Mouse (Mus musculus): ENCODE results near the gene Faah. TPM values are rescaled to one million over a fixed set of nuclear protein-coding genes. Genes with fewer than 3 reads are reported as not detected.
A peak's percentile ranks its signal among the peaks of the same experiment; 100 is the strongest.

Gene Faah
- total and polyA plus RNA-seq, 3 experiments, result 3.4 to 15.1 (median 13.3) TPM

DNA sequence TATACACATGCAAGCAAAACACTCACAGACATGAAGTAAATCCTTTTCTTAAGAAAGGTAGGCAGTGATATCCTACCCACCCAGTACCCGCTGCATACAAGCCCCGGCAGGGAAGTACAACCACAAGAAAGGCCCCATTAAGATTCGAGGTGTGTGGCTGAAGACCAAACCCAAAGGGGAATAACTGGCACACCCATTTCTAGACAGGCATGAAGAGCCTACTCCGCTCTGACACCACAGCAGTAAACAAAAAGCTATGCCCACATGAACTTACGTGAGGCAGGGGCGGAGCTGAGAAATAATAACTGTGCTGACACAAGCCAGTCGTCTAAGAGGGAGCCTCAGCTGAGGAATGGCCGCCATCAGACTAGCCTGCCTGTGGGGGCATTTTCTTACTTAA, 7.5 kb downstream of the Faah start:
- Histone ChIP-seq H3K9me3 (replicated peaks; ENCODE audit: low read length) (no peaks in the 10 kb centered on the region), H3K4me3 (replicated peaks in 1 of 3; ENCODE audit: low read depth in 2 of 3, low read length in 2 of 3, poor library complexity in 1 of 3) (no peak overlapping the region), H3K9ac (ENCODE audit: insufficient read depth, low read depth) (no peak overlapping the region), H3K36me3 (replicated peaks in 1 of 2; ENCODE audit: control insufficient read depth in 1 of 2, insufficient read depth in 1 of 2, low read length in 1 of 2) (peaks cover 3 to 26% of the 10 kb centered on the region in 2 experiments), H3K27me3 (replicated peaks) (no peaks in the 10 kb centered on the region), H3K27ac (ENCODE audit: insufficient read depth, low read depth) (no peak overlapping the region), H3K4me1 (ENCODE audit: control insufficient read depth in 1 of 2, insufficient read depth in 2 of 2) (peaks cover 16 to 71% of the 10 kb centered on the region in 2 experiments), H3K79me2 (replicated peaks; ENCODE audit: control insufficient read depth, extremely low read depth, insufficient read depth, poor library complexity, severe bottlenecking) (peaks cover 5% of the 10 kb centered on the region; the same call in 1 of the 2 replicates), H3K4me2 (ENCODE audit: insufficient read depth, low read depth, poor library complexity, severe bottlenecking) (no peak overlapping the region)
- in situ Hi-C loops (cut with MboI; ENCODE audit: low pct_ligation_motif_present, low pct_unique_long_range_greater_than_20kb, low sequenced_read_pairs), result no loop called here
- TF ChIP-seq TCF12 (IDR thresholded peaks at IDR 0.05; ENCODE audit: low read depth, low read length) (no peak), USF1 (IDR thresholded peaks at IDR 0.05; ENCODE audit: low read depth, low read length) (no peak), CTCF (conservative IDR thresholded peaks at IDR 0.05 in 1 of 2, IDR thresholded peaks at IDR 0.05 in 1 of 2; ENCODE audit: low read depth in 2 of 2, low read length in 2 of 2) (no peak), POLR2A (IDR thresholded peaks at IDR 0.05; ENCODE audit: low read depth, low read length) (no peak), RAD21 (IDR thresholded peaks at IDR 0.05; ENCODE audit: low read depth, low read length) (no peak)
- peak; percentile 11 for DNase-seq (ENCODE audit: extremely low read depth)
- dilution Hi-C loops (cut with MboI; ENCODE audit: extremely low pct_ligation_motif_present, extremely low pct_unique_long_range_greater_than_20kb, low sequenced_read_pairs), result no loop called here

DNA sequence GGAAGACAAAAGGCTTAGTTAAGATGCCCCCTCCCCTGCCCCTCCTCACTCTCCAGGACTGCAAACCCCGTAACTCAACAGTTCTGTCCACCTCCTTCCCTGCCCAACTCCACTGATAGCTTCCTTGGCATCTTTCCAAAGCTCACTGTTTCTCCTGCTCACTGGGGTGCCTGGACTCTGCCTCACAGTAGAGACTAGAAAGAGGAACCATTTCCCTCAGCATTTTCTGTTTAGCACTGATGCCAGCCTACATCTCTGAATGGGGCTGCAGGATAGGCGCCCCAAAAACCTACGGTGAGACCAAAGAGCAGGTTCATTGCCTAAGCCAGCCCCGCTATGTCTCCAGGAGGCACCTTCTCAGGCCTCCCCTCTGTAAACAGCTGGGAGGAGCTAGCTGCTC, 16.5 kb downstream of the Faah start:
- no peak overlapping the region for H3K4me2 ChIP-seq (ENCODE audit: insufficient read depth, low read depth, poor library complexity, severe bottlenecking)
- in situ Hi-C loops (cut with MboI; ENCODE audit: low pct_ligation_motif_present, low pct_unique_long_range_greater_than_20kb, low sequenced_read_pairs), result no loop called here

DNA sequence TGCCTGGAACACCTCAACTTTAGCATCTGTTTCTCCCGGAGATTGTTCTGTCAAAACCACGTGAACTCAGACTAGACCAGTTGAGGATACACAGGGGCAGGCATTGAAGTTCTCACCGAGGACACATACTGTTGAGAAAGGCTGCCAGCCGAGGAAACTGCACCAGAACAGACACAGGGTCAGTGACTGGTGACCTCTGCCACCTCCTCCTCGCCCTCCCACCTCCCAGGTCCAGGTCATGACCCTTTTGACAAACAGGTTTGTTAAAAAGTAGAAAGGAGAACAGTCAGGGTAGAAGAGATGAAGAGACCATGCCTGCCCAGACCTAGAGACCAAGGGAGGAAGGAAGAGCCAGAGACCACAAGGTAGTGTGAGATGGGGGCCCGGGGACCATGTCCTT, 17.1 kb downstream of the Faah start:
- Histone ChIP-seq H3K27ac (ENCODE audit: insufficient read depth, low read depth) (no peak overlapping the region), H3K9me3 (replicated peaks; ENCODE audit: low read length) (no peaks in the 10 kb centered on the region), H3K36me3 (replicated peaks in 1 of 2; ENCODE audit: control insufficient read depth in 1 of 2, insufficient read depth in 1 of 2, low read length in 1 of 2) (peaks cover 59 to 93% of the 10 kb centered on the region in 2 experiments), H3K4me2 (ENCODE audit: insufficient read depth, low read depth, poor library complexity, severe bottlenecking) (no peak overlapping the region), H3K4me1 (ENCODE audit: control insufficient read depth in 1 of 2, insufficient read depth in 2 of 2) (peaks cover 0 to 8% of the 10 kb centered on the region in 2 experiments; a peak in 2 of 4 replicates), H3K27me3 (replicated peaks) (no peaks in the 10 kb centered on the region), H3K79me2 (replicated peaks; ENCODE audit: control insufficient read depth, extremely low read depth, insufficient read depth, poor library complexity, severe bottlenecking) (no peaks in the 10 kb centered on the region), H3K9ac (ENCODE audit: insufficient read depth, low read depth) (no peak overlapping the region), H3K4me3 (replicated peaks in 1 of 3; ENCODE audit: low read depth in 2 of 3, low read length in 2 of 3, poor library complexity in 1 of 3) (no peak overlapping the region)
- dilution Hi-C loops (cut with MboI; ENCODE audit: extremely low pct_ligation_motif_present, extremely low pct_unique_long_range_greater_than_20kb, low sequenced_read_pairs), result no loop called here
- TF ChIP-seq JUND (conservative IDR thresholded peaks at IDR 0.05; ENCODE audit: low read depth, low read length), result no peak
- TF ChIP-seq MAX (IDR thresholded peaks at IDR 0.05; ENCODE audit: low read length), result no peak
- TF ChIP-seq CHD2 (IDR thresholded peaks at IDR 0.05; ENCODE audit: low read length), result no peak
- TF ChIP-seq USF1 (IDR thresholded peaks at IDR 0.05; ENCODE audit: low read depth, low read length), result no peak
- no peak for TF ChIP-seq USF2 (conservative IDR thresholded peaks at IDR 0.05; ENCODE audit: low read depth, low read length)
- no peak for TF ChIP-seq TBP (conservative IDR thresholded peaks at IDR 0.05; ENCODE audit: low read depth, low read length)
- no peak for TF ChIP-seq TCF12 (IDR thresholded peaks at IDR 0.05; ENCODE audit: low read depth, low read length)
- TF ChIP-seq EP300 (IDR thresholded peaks at IDR 0.05; ENCODE audit: low read length), result no peak
- no peak for TF ChIP-seq BHLHE40 (IDR thresholded peaks at IDR 0.05; ENCODE audit: low read depth, low read length)
- TF ChIP-seq ZKSCAN1 (IDR thresholded peaks at IDR 0.05; ENCODE audit: borderline replicate concordance, low read depth, low read length), result no peak
- no peak for TF ChIP-seq MEF2A (IDR thresholded peaks at IDR 0.05; ENCODE audit: borderline replicate concordance, low read depth, low read length)
- no peak for TF ChIP-seq MYC (IDR thresholded peaks at IDR 0.05; ENCODE audit: low read depth, low read length)
- TF ChIP-seq KAT2A (IDR thresholded peaks at IDR 0.05; ENCODE audit: insufficient replicate concordance, low read length), result no peak
- no peak for TF ChIP-seq SMC3 (IDR thresholded peaks at IDR 0.05; ENCODE audit: low read depth, low read length)
- in situ Hi-C loops (cut with MboI; ENCODE audit: low pct_ligation_motif_present, low pct_unique_long_range_greater_than_20kb, low sequenced_read_pairs), result no loop called here
- DNase-seq (ENCODE audit: extremely low read depth), result no peak

More for the DNA sequence above, 16.5 kb downstream of the Faah start:
- Histone ChIP-seq H3K36me3 (replicated peaks in 1 of 2; ENCODE audit: control insufficient read depth in 1 of 2, insufficient read depth in 1 of 2, low read length in 1 of 2) (peaks cover 59 to 95% of the 10 kb centered on the region in 2 experiments), H3K9me3 (replicated peaks; ENCODE audit: low read length) (no peaks in the 10 kb centered on the region), H3K27me3 (replicated peaks) (no peaks in the 10 kb centered on the region), H3K9ac (ENCODE audit: insufficient read depth, low read depth) (no peak overlapping the region), H3K27ac (ENCODE audit: insufficient read depth, low read depth) (no peak overlapping the region), H3K4me1 (ENCODE audit: control insufficient read depth in 1 of 2, insufficient read depth in 2 of 2) (peaks cover 0 to 11% of the 10 kb centered on the region in 2 experiments; a peak in 2 of 4 replicates), H3K4me3 (replicated peaks in 1 of 3; ENCODE audit: low read depth in 2 of 3, low read length in 2 of 3, poor library complexity in 1 of 3) (no peak overlapping the region), H3K79me2 (replicated peaks; ENCODE audit: control insufficient read depth, extremely low read depth, insufficient read depth, poor library complexity, severe bottlenecking) (no peaks in the 10 kb centered on the region)
- dilution Hi-C loops (cut with MboI; ENCODE audit: extremely low pct_ligation_motif_present, extremely low pct_unique_long_range_greater_than_20kb, low sequenced_read_pairs), result no loop called here
- no peak for DNase-seq (ENCODE audit: extremely low read depth)
- TF ChIP-seq POLR2A (IDR thresholded peaks at IDR 0.05; ENCODE audit: low read depth, low read length) (no peak), POLR2AphosphoS2 (IDR thresholded peaks at IDR 0.05; ENCODE audit: low read depth, low read length) (no peak), CTCF (conservative IDR thresholded peaks at IDR 0.05 in 1 of 2, IDR thresholded peaks at IDR 0.05 in 1 of 2; ENCODE audit: low read depth in 2 of 2, low read length in 2 of 2) (no peak), RAD21 (IDR thresholded peaks at IDR 0.05; ENCODE audit: low read depth, low read length) (no peak), JUND (conservative IDR thresholded peaks at IDR 0.05; ENCODE audit: low read depth, low read length) (no peak), BHLHE40 (IDR thresholded peaks at IDR 0.05; ENCODE audit: low read depth, low read length) (no peak), MXI1 (IDR thresholded peaks at IDR 0.05; ENCODE audit: low read depth, low read length) (no peak), MAX (IDR thresholded peaks at IDR 0.05; ENCODE audit: low read length) (no peak), USF2 (conservative IDR thresholded peaks at IDR 0.05; ENCODE audit: low read depth, low read length) (no peak), SIN3A (IDR thresholded peaks at IDR 0.05; ENCODE audit: low read length) (no peak)
